Mouse (Mus musculus): Measurements from ENCODE around the gene Ndufaf3. TPM values are rescaled to one million over a fixed set of nuclear protein-coding genes. Genes with fewer than 3 reads are reported as not detected.

Ndufaf3 gene
- polyA plus RNA-seq, 1 experiment from 2014 or later: 65.6 TPM

GRCm38 (mm10) chr9:108571401-108571973 lies 4.3 kb upstream of the Ndufaf3 start:
- Histone ChIP-seq H3K9ac (no peak overlapping the region), H3K4me3 (replicated peaks) (no peak overlapping the region), H3K27me3 (no peaks in the 10 kb centered on the region), H3K4me1 (peaks cover 48% of the 10 kb centered on the region), H3K4me2 (replicated peaks) (no peak overlapping the region), H3K9me3 (replicated peaks) (no peaks in the 10 kb centered on the region), H3K36me3 (peaks cover 53% of the 10 kb centered on the region), H3K27ac (replicated peaks) (no peak overlapping the region)
- 93% methylated on average over 16 of the region's 16 CpGs for WGBS
- ATAC-seq (ENCODE audit: insufficient number of reproducible peaks, low FRiP score, low TSS enrichment, low read depth): no peak

GRCm38 (mm10) chr9:108570207-108570896 lies 3.1 kb upstream of the Ndufaf3 start:
- ATAC-seq (ENCODE audit: insufficient number of reproducible peaks, low FRiP score, low TSS enrichment, low read depth): no peak
- Histone ChIP-seq H3K4me3 (replicated peaks) (peak overlapping the region; percentile 69), H3K27me3 (no peaks in the 10 kb centered on the region), H3K27ac (replicated peaks) (peak overlapping the region; percentile 68), H3K4me1 (peaks cover 47% of the 10 kb centered on the region), H3K36me3 (peaks cover 49% of the 10 kb centered on the region), H3K9ac (peak overlapping the region; percentile 48), H3K4me2 (replicated peaks) (peak overlapping the region; percentile 96), H3K9me3 (replicated peaks) (no peaks in the 10 kb centered on the region)
- WGBS: 2% methylated on average over 40 of the region's 40 CpGs

- H3K27ac ChIP-seq (replicated peaks): peak within 1 kb of the TSS; percentile 96
- H3K27me3 ChIP-seq: no peaks in the 10 kb centered on the region
- ATAC-seq (ENCODE audit: insufficient number of reproducible peaks, low FRiP score, low TSS enrichment, low read depth): peak; percentile 67
- H3K4me3 ChIP-seq (replicated peaks): peak within 1 kb of the TSS; percentile 72
- H3K9ac ChIP-seq: peak within 1 kb of the TSS; percentile 48
- H3K4me2 ChIP-seq (replicated peaks): peak within 1 kb of the TSS; percentile 97
- H3K9me3 ChIP-seq (replicated peaks): no peaks in the 10 kb centered on the region
- 4% methylated on average over 42 of the region's 42 CpGs for WGBS
- peaks cover 48% of the 10 kb centered on the region for H3K36me3 ChIP-seq
- peaks cover 46% of the 10 kb centered on the region for H3K4me1 ChIP-seq
Observed at GRCm38 (mm10) chr9:108569381-108570206, 2.4 kb upstream of the Ndufaf3 start, which contains the start of gene Dalrd3. Gene Dalrd3, plus strand, starts transcription at chr9:108569886.

GRCm38 (mm10) chr9:108568511-108568921 lies 1.3 kb upstream of the Ndufaf3 start:
- Histone ChIP-seq H3K4me3 (replicated peaks) (peak overlapping the region; percentile 72), H3K36me3 (peaks cover 48% of the 10 kb centered on the region), H3K9me3 (replicated peaks) (no peaks in the 10 kb centered on the region), H3K9ac (no peak overlapping the region), H3K27me3 (no peaks in the 10 kb centered on the region), H3K4me2 (replicated peaks) (peak overlapping the region; percentile 97), H3K4me1 (peaks cover 40% of the 10 kb centered on the region), H3K27ac (replicated peaks) (peak overlapping the region; percentile 96)
- 79% methylated on average over 17 of the region's 17 CpGs for WGBS
- ATAC-seq (ENCODE audit: insufficient number of reproducible peaks, low FRiP score, low TSS enrichment, low read depth): no peak

GRCm38 (mm10) chr9:108567931-108568419 lies 741 bp upstream of the Ndufaf3 start:
- no peaks in the 10 kb centered on the region for H3K9me3 ChIP-seq (replicated peaks)
- WGBS: 7% methylated on average over 18 of the region's 18 CpGs
- H3K27ac ChIP-seq (replicated peaks): peak overlapping the region; percentile 96
- peaks cover 40% of the 10 kb centered on the region for H3K4me1 ChIP-seq
- peaks cover 47% of the 10 kb centered on the region for H3K36me3 ChIP-seq
- no peak for ATAC-seq (ENCODE audit: insufficient number of reproducible peaks, low FRiP score, low TSS enrichment, low read depth)
- H3K4me3 ChIP-seq (replicated peaks): peak overlapping the region; percentile 72
- no peaks in the 10 kb centered on the region for H3K27me3 ChIP-seq
- H3K4me2 ChIP-seq (replicated peaks): peak overlapping the region; percentile 97
- H3K9ac ChIP-seq: peak overlapping the region; percentile 75

GRCm38 (mm10) chr9:108565881-108566814 lies 1.1 kb downstream of the Ndufaf3 start:
- Histone ChIP-seq H3K36me3 (peaks cover 40% of the 10 kb centered on the region), H3K4me1 (peaks cover 48% of the 10 kb centered on the region), H3K9me3 (replicated peaks) (no peaks in the 10 kb centered on the region), H3K9ac (peak overlapping the region; percentile 75), H3K27ac (replicated peaks) (peak overlapping the region; percentile 96), H3K4me3 (replicated peaks) (peak overlapping the region; percentile 72), H3K4me2 (replicated peaks) (peak overlapping the region; percentile 97), H3K27me3 (no peaks in the 10 kb centered on the region)
- WGBS: 12% methylated on average over 35 of the region's 35 CpGs
- no peak for ATAC-seq (ENCODE audit: insufficient number of reproducible peaks, low FRiP score, low TSS enrichment, low read depth)

GRCm38 (mm10) chr9:108564131-108564530 lies 3.1 kb downstream of the Ndufaf3 start:
- peaks cover 43% of the 10 kb centered on the region for H3K36me3 ChIP-seq
- no peak overlapping the region for H3K4me3 ChIP-seq (replicated peaks)
- no peaks in the 10 kb centered on the region for H3K9me3 ChIP-seq (replicated peaks)
- 75% methylated on average over 7 of the region's 7 CpGs for WGBS
- ATAC-seq (ENCODE audit: insufficient number of reproducible peaks, low FRiP score, low TSS enrichment, low read depth): no peak
- no peak overlapping the region for H3K9ac ChIP-seq
- peaks cover 39% of the 10 kb centered on the region for H3K4me1 ChIP-seq
- H3K27me3 ChIP-seq: no peaks in the 10 kb centered on the region
- H3K27ac ChIP-seq (replicated peaks): no peak overlapping the region
- no peak overlapping the region for H3K4me2 ChIP-seq (replicated peaks)

GRCm38 (mm10) chr9:108563671-108564070 lies 3.6 kb downstream of the Ndufaf3 start:
- Histone ChIP-seq H3K4me1 (peaks cover 36% of the 10 kb centered on the region), H3K4me3 (replicated peaks) (no peak overlapping the region), H3K9ac (no peak overlapping the region), H3K4me2 (replicated peaks) (no peak overlapping the region), H3K9me3 (replicated peaks) (no peaks in the 10 kb centered on the region), H3K27ac (replicated peaks) (no peak overlapping the region), H3K27me3 (no peaks in the 10 kb centered on the region), H3K36me3 (peaks cover 47% of the 10 kb centered on the region)
- 93% methylated on average over 8 of the region's 8 CpGs for WGBS
- no peak for ATAC-seq (ENCODE audit: insufficient number of reproducible peaks, low FRiP score, low TSS enrichment, low read depth)

- Histone ChIP-seq H3K27ac (replicated peaks) (peak within 1 kb of the TSS; percentile 86), H3K4me3 (replicated peaks) (peak within 1 kb of the TSS; percentile 63), H3K4me1 (peaks cover 14% of the 10 kb centered on the region), H3K9me3 (replicated peaks) (no peaks in the 10 kb centered on the region), H3K9ac (peak within 1 kb of the TSS; percentile 77), H3K4me2 (replicated peaks) (peak within 1 kb of the TSS; percentile 69), H3K27me3 (no peaks in the 10 kb centered on the region), H3K36me3 (peaks cover 74% of the 10 kb centered on the region)
- 0% methylated on average over 53 of the region's 53 CpGs for WGBS
- ATAC-seq (ENCODE audit: insufficient number of reproducible peaks, low FRiP score, low TSS enrichment, low read depth): peak; percentile 98
Observed at GRCm38 (mm10) chr9:108560227-108560841, 6.9 kb downstream of the Ndufaf3 start, which contains the start of gene Impdh2. Gene Impdh2, plus strand, starts transcription at chr9:108560286.

GRCm38 (mm10) chr9:108559169-108559568 lies 8.1 kb downstream of the Ndufaf3 start:
- Histone ChIP-seq H3K27ac (replicated peaks) (no peak overlapping the region), H3K4me2 (replicated peaks) (no peak overlapping the region), H3K27me3 (no peaks in the 10 kb centered on the region), H3K36me3 (peaks cover 71% of the 10 kb centered on the region), H3K9me3 (replicated peaks) (no peaks in the 10 kb centered on the region), H3K4me3 (replicated peaks) (no peak overlapping the region), H3K9ac (no peak overlapping the region), H3K4me1 (peaks cover 13% of the 10 kb centered on the region)
- 83% methylated on average over 4 of the region's 4 CpGs for WGBS
- no peak for ATAC-seq (ENCODE audit: insufficient number of reproducible peaks, low FRiP score, low TSS enrichment, low read depth)
